Mouse (Mus musculus): ENCODE data around the gene Unc5c.

Unc5c gene

GRCm38 (mm10) chr3:141601072-141601549 is 136.1 kb downstream of the Unc5c start:
- no peak for DNase-seq

GRCm38 (mm10) chr3:141616718-141617117 is 151.7 kb downstream of the Unc5c start:
- no peak for DNase-seq

GRCm38 (mm10) chr3:141618675-141619074 is 153.7 kb downstream of the Unc5c start:
- no peak for DNase-seq

GRCm38 (mm10) chr3:141621496-141621895 is 156.5 kb downstream of the Unc5c start:
- DNase-seq, result no peak

GRCm38 (mm10) chr3:141626935-141627638 is 162.1 kb downstream of the Unc5c start:
- DNase-seq, result no peak

- DNase-seq, result no peak
Measured at GRCm38 (mm10) chr3:141627639-141627977, 162.6 kb downstream of the Unc5c start.

- no peak for DNase-seq
Measured at GRCm38 (mm10) chr3:141629431-141629830, 164.4 kb downstream of the Unc5c start.

- DNase-seq, result no peak
Measured at GRCm38 (mm10) chr3:141637900-141638299, 172.9 kb downstream of the Unc5c start.

GRCm38 (mm10) chr3:141644264-141644663 is 179.2 kb downstream of the Unc5c start:
- no peak for DNase-seq

- no peak for DNase-seq
Measured at GRCm38 (mm10) chr3:141646588-141646987, 181.6 kb downstream of the Unc5c start.

- no peak for DNase-seq
Measured at GRCm38 (mm10) chr3:141650658-141651057, 185.6 kb downstream of the Unc5c start.

- no peak for DNase-seq
Measured at GRCm38 (mm10) chr3:141653915-141654314, 188.9 kb downstream of the Unc5c start.

GRCm38 (mm10) chr3:141659041-141659789 is 194.2 kb downstream of the Unc5c start:
- DNase-seq, result no peak

- no peak for DNase-seq
Measured at GRCm38 (mm10) chr3:141660065-141661062, 195.3 kb downstream of the Unc5c start.

- no peak for DNase-seq
Measured at GRCm38 (mm10) chr3:141689113-141689512, 224.1 kb downstream of the Unc5c start.

- DNase-seq, result no peak
Measured at GRCm38 (mm10) chr3:141690676-141691075, 225.7 kb downstream of the Unc5c start.

GRCm38 (mm10) chr3:141691418-141691817 is 226.4 kb downstream of the Unc5c start:
- DNase-seq, result no peak

- DNase-seq, result no peak
Measured at GRCm38 (mm10) chr3:141691846-141692245, 226.8 kb downstream of the Unc5c start.

- no peak for DNase-seq
Measured at GRCm38 (mm10) chr3:141699177-141699576, 234.2 kb downstream of the Unc5c start.

GRCm38 (mm10) chr3:141701381-141701909 is 236.4 kb downstream of the Unc5c start:
- DNase-seq, result no peak

GRCm38 (mm10) chr3:141711601-141712000 is 246.6 kb downstream of the Unc5c start:
- no peak for DNase-seq

GRCm38 (mm10) chr3:141716371-141716770 is 251.4 kb downstream of the Unc5c start:
- no peak for DNase-seq

GRCm38 (mm10) chr3:141719050-141719449 is 254.0 kb downstream of the Unc5c start:
- no peak for DNase-seq
